Mouse (Mus musculus) cerebellum, adult 9-11 months (tissue): ENCODE data around the gene Gpr87.

Experiments used
- DNase-seq: peaks from one replicate; pipeline ENCODE4 v3.0.0; 2022

The Gpr87 gene

GRCm38 (mm10) chr3:59135911-59136653 lies 58.8 kb downstream of the Gpr87 start:
- no peak for DNase-seq

GRCm38 (mm10) chr3:59133189-59133588 lies 61.7 kb downstream of the Gpr87 start:
- no peak for DNase-seq

- no peak for DNase-seq
Observed at GRCm38 (mm10) chr3:59131966-59132365, 62.9 kb downstream of the Gpr87 start.

GRCm38 (mm10) chr3:59131081-59131480 lies 63.8 kb downstream of the Gpr87 start:
- no peak for DNase-seq

GRCm38 (mm10) chr3:59130431-59130830 lies 64.5 kb downstream of the Gpr87 start:
- DNase-seq, result no peak

GRCm38 (mm10) chr3:59129547-59129946 lies 65.4 kb downstream of the Gpr87 start:
- no peak for DNase-seq
